16 mouse cellular contexts compared by ENCODE assay signal in the genomic region with DNA sequence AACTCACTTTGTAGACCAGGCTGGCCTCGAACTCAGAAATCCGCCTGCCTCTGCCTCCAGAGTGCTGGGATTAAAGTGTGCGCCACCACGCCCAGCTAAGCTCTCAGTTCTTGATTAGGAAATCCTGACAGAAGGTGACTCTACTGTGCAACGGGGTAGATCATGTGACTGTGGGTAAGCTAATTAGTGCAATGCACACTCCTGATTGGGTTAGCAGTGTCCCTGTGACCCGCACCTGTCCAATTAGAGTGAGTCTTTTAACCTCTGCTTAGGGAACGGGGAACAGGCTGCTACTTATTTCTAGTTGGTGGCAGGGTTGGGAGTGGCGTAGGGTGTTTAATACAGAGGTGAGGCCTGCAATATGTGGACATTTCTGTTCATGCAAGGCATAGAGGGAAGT. TPM values are rescaled to one million over a fixed set of nuclear protein-coding genes. Genes with fewer than 3 reads are reported as not detected.
"Had no signal": no experiment of that assay in that cellular context is flagged by ENCODE, and none has a peak within 500 bp of the region (broad histone marks: within the 10 kb centered on the region; RNA-seq: fewer than 3 reads in every experiment).

No protein-coding gene starts in this region.

- DNase-seq: gastrocnemius, postnatal 14 days; heart, adult 2 months; heart, postnatal 10 days; heart, postnatal 4 days; kidney, adult 18-20 months; kidney, adult 8-10 months; kidney, postnatal 10 days; kidney, postnatal 25 days; kidney, postnatal 4 days; liver; liver, embryonic 13.5 days had no signal

RNA-seq across cellular contexts. Expression of gene 2900011O08Rik, which starts 14.4 kb away (rescaled TPM):
- total RNA-seq: gastrocnemius, adult 18-20 months; granulocyte monocyte progenitor cell, adult 5-6 weeks; heart, adult 2 months; heart, postnatal 10 days; heart, postnatal 25 days had no signal

RNA-seq across cellular contexts. Expression of gene Ifitm7, which starts 14.6 kb away (rescaled TPM):
- total RNA-seq: gastrocnemius, adult 18-20 months; gastrocnemius, adult 8-10 months; gastrocnemius, postnatal 14 days; gastrocnemius, postnatal 4 days; heart, adult 2 months; heart, postnatal 10 days; heart, postnatal 25 days; heart, postnatal 4 days had no signal
